Mouse (Mus musculus): ENCODE measurements around the gene Gk5. TPM values are rescaled to one million over a fixed set of nuclear protein-coding genes. Genes with fewer than 3 reads are reported as not detected.
A peak's percentile ranks its signal among the peaks of the same experiment; 100 is the strongest.

Gene Gk5
- polyA plus RNA-seq, 1 experiment from 2014 or later: 6.3 TPM

DNA sequence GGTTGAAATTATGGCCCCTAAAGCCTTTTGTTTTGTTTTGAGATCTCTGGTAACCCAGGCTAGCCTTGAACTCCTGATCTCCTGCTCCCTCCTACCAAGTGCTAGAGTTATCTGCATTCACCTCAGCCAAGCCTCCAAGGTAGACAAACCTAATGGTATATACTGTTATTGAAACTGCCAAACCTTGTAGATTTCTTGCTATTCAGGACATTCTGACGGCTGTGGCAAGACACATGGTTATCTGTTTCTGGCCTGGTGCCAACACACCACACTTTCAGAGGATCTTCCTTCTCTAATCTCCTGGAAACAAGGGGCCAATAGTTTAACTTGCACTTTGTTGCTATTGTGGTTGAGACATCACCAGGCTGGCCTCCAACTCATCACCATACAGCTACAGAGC is 24.0 kb upstream of the Gk5 start:
- no peak overlapping the region for H3K4me3 ChIP-seq (ENCODE audit: low read depth, low read length)
- no peaks in the 10 kb centered on the region for H3K27me3 ChIP-seq (replicated peaks; ENCODE audit: control insufficient read depth, insufficient read depth, low read length)
- no peak overlapping the region for H3K9ac ChIP-seq (ENCODE audit: low read length)
- H3K36me3 ChIP-seq (ENCODE audit: control insufficient read depth, insufficient read depth, low read length): no peaks in the 10 kb centered on the region
- DNase-seq (ENCODE audit: low spot score) (no peak), ATAC-seq (replicated peaks; ENCODE audit: low FRiP score, low TSS enrichment, low read depth) (no peak)
- H3K27ac ChIP-seq (ENCODE audit: low read depth): no peak overlapping the region
- H3K4me2 ChIP-seq (ENCODE audit: low read length): no peak overlapping the region
- 55% methylated on average over 1 of the region's 1 CpGs for WGBS
- peaks cover 8% of the 10 kb centered on the region for H3K9me3 ChIP-seq (ENCODE audit: control insufficient read depth, low read length)
- H3K4me1 ChIP-seq (replicated peaks; ENCODE audit: control insufficient read depth, insufficient read depth, low read length): no peaks in the 10 kb centered on the region

DNA sequence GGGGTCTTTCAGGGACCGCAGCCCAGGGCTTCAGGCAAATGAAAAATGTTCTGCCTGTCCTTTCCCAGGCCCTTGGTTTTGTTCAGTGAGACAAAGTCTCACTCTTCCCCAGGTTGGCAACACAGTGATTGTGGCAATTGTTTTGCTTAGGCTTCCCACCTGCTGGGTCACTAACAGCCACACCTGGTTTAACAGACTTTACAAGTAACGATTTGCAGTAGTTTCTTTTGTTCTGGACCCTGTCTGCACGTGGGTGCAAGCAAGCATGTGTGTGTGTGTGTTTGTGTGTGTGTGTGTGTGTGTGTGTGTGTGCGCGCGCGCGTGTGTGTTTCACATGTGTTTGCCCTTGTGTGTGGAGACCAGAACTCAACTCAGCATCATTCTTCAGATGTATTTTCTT is 16.3 kb upstream of the Gk5 start:
- Histone ChIP-seq H3K4me1 (replicated peaks; ENCODE audit: control insufficient read depth, insufficient read depth, low read length) (no peaks in the 10 kb centered on the region), H3K27me3 (replicated peaks; ENCODE audit: control insufficient read depth, insufficient read depth, low read length) (no peaks in the 10 kb centered on the region), H3K4me2 (ENCODE audit: low read length) (no peak overlapping the region), H3K9me3 (ENCODE audit: control insufficient read depth, low read length) (peaks cover 8% of the 10 kb centered on the region), H3K36me3 (ENCODE audit: control insufficient read depth, insufficient read depth, low read length) (no peaks in the 10 kb centered on the region), H3K9ac (ENCODE audit: low read length) (no peak overlapping the region), H3K27ac (ENCODE audit: low read depth) (no peak overlapping the region), H3K4me3 (ENCODE audit: low read depth, low read length) (no peak overlapping the region)
- WGBS: 89% methylated on average over 8 of the region's 8 CpGs
- DNase-seq (ENCODE audit: low spot score) (no peak), ATAC-seq (replicated peaks; ENCODE audit: low FRiP score, low TSS enrichment, low read depth) (no peak)

GRCm38 (mm10) chr9:96112879-96113361 is 6.2 kb upstream of the Gk5 start:
- no peaks in the 10 kb centered on the region for H3K27me3 ChIP-seq (replicated peaks; ENCODE audit: control insufficient read depth, insufficient read depth, low read length)
- no peak for ATAC-seq (replicated peaks; ENCODE audit: low FRiP score, low TSS enrichment, low read depth)
- WGBS: 90% methylated on average over 3 of the region's 3 CpGs
- no peak overlapping the region for H3K4me3 ChIP-seq (ENCODE audit: low read depth, low read length)
- H3K27ac ChIP-seq (ENCODE audit: low read depth): no peak overlapping the region
- H3K9me3 ChIP-seq (ENCODE audit: control insufficient read depth, low read length): no peaks in the 10 kb centered on the region
- no peaks in the 10 kb centered on the region for H3K36me3 ChIP-seq (ENCODE audit: control insufficient read depth, insufficient read depth, low read length)
- H3K4me2 ChIP-seq (ENCODE audit: low read length): no peak overlapping the region
- H3K9ac ChIP-seq (ENCODE audit: low read length): no peak overlapping the region
- no peaks in the 10 kb centered on the region for H3K4me1 ChIP-seq (replicated peaks; ENCODE audit: control insufficient read depth, insufficient read depth, low read length)
- DNase-seq (ENCODE audit: low spot score): no peak

GRCm38 (mm10) chr9:96116801-96117200 is 2.4 kb upstream of the Gk5 start:
- H3K4me2 ChIP-seq (ENCODE audit: low read length): no peak overlapping the region
- H3K9me3 ChIP-seq (ENCODE audit: control insufficient read depth, low read length): no peaks in the 10 kb centered on the region
- ATAC-seq (replicated peaks; ENCODE audit: low FRiP score, low TSS enrichment, low read depth): no peak
- no peaks in the 10 kb centered on the region for H3K27me3 ChIP-seq (replicated peaks; ENCODE audit: control insufficient read depth, insufficient read depth, low read length)
- H3K9ac ChIP-seq (ENCODE audit: low read length): no peak overlapping the region
- no peak overlapping the region for H3K4me3 ChIP-seq (ENCODE audit: low read depth, low read length)
- H3K27ac ChIP-seq (ENCODE audit: low read depth): no peak overlapping the region
- 90% methylated on average over 6 of the region's 6 CpGs for WGBS
- DNase-seq (ENCODE audit: low spot score): no peak
- H3K36me3 ChIP-seq (ENCODE audit: control insufficient read depth, insufficient read depth, low read length): no peaks in the 10 kb centered on the region
- no peaks in the 10 kb centered on the region; the same call in 1 of the 2 replicates for H3K4me1 ChIP-seq (replicated peaks; ENCODE audit: control insufficient read depth, insufficient read depth, low read length)

DNA sequence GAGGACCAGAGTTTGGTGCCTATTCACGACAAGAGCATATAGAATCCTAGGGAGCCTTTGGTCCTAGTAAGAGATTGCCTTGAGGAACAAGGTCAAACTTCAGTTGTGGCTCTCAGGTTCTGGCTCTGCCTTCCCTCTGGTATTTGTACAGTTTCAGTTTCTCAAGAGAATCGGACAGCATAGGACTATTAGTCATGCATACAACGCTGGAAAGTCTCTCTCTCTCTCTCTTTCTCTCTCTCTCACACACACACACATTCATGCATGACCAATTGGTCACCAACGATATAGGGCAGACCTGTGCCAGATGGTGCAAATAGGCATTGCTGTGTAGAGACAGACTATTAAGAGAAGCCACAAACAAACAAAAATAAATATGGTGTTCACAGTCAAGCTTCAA is 946 bp upstream of the Gk5 start:
- Histone ChIP-seq H3K4me3 (ENCODE audit: low read depth, low read length) (peak overlapping the region; percentile 70; the same call in 1 of the 2 replicates), H3K36me3 (ENCODE audit: control insufficient read depth, insufficient read depth, low read length) (no peaks in the 10 kb centered on the region), H3K9me3 (ENCODE audit: control insufficient read depth, low read length) (no peaks in the 10 kb centered on the region), H3K4me2 (ENCODE audit: low read length) (peak overlapping the region; percentile 84), H3K27me3 (replicated peaks; ENCODE audit: control insufficient read depth, insufficient read depth, low read length) (no peaks in the 10 kb centered on the region), H3K9ac (ENCODE audit: low read length) (no peak overlapping the region), H3K4me1 (replicated peaks; ENCODE audit: control insufficient read depth, insufficient read depth, low read length) (no peaks in the 10 kb centered on the region; the same call in 1 of the 2 replicates), H3K27ac (ENCODE audit: low read depth) (no peak overlapping the region)
- 83% methylated on average over 4 of the region's 4 CpGs for WGBS
- DNase-seq (ENCODE audit: low spot score) (no peak), ATAC-seq (replicated peaks; ENCODE audit: low FRiP score, low TSS enrichment, low read depth) (no peak)

- Histone ChIP-seq H3K36me3 (ENCODE audit: control insufficient read depth, insufficient read depth, low read length) (no peaks in the 10 kb centered on the region), H3K4me2 (ENCODE audit: low read length) (no peak overlapping the region), H3K4me1 (replicated peaks; ENCODE audit: control insufficient read depth, insufficient read depth, low read length) (no peaks in the 10 kb centered on the region), H3K4me3 (ENCODE audit: low read depth, low read length) (no peak overlapping the region), H3K9me3 (ENCODE audit: control insufficient read depth, low read length) (no peaks in the 10 kb centered on the region), H3K9ac (ENCODE audit: low read length) (no peak overlapping the region), H3K27me3 (replicated peaks; ENCODE audit: control insufficient read depth, insufficient read depth, low read length) (no peaks in the 10 kb centered on the region), H3K27ac (ENCODE audit: low read depth) (no peak overlapping the region)
- ATAC-seq (replicated peaks; ENCODE audit: low FRiP score, low TSS enrichment, low read depth) (no peak), DNase-seq (ENCODE audit: low spot score) (no peak)
- WGBS: 64% methylated on average over 5 of the region's 5 CpGs
Observed at GRCm38 (mm10) chr9:96127972-96128371, 8.8 kb downstream of the Gk5 start.

DNA sequence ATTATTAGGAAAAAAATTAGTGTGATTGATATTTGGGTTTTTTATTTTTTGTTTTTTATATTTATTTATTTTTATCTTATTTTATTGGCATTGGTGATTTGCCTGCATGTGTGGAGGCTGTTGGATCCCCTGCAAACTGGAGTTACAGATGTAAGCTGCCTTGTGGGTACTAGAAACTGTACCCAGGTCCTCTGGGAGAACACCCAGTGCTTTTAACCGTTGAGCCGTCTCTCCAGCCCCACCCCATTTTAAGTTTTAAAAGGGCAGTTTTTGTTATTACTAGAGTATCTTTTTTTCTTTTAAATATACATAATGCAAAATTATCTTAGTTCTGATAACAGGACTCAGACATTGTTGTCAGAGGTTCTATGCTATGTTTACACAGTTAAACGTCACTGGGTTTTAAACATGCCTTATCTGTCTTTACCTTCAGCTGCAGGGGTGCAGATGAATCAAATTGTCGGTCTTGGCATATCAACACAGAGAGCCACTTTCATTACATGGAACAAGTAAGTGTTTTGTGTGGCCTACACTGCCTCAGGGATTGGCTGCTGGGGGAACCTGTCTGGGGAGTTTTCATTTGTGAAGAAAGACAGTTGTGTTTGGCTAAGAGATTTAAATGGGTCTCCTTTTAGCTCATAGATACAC is 13.9 kb downstream of the Gk5 start:
- no peak overlapping the region for H3K27ac ChIP-seq (ENCODE audit: low read depth)
- H3K9me3 ChIP-seq (ENCODE audit: control insufficient read depth, low read length): no peaks in the 10 kb centered on the region
- H3K4me1 ChIP-seq (replicated peaks; ENCODE audit: control insufficient read depth, insufficient read depth, low read length): no peaks in the 10 kb centered on the region
- H3K4me2 ChIP-seq (ENCODE audit: low read length): no peak overlapping the region
- H3K9ac ChIP-seq (ENCODE audit: low read length): no peak overlapping the region
- WGBS: 46% methylated on average over 4 of the region's 4 CpGs
- no peak for DNase-seq (ENCODE audit: low spot score)
- no peak overlapping the region for H3K4me3 ChIP-seq (ENCODE audit: low read depth, low read length)
- H3K27me3 ChIP-seq (replicated peaks; ENCODE audit: control insufficient read depth, insufficient read depth, low read length): no peaks in the 10 kb centered on the region
- peak; percentile 56; the same call in 1 of the 2 replicates for ATAC-seq (replicated peaks; ENCODE audit: low FRiP score, low TSS enrichment, low read depth)
- H3K36me3 ChIP-seq (ENCODE audit: control insufficient read depth, insufficient read depth, low read length): no peaks in the 10 kb centered on the region

DNA sequence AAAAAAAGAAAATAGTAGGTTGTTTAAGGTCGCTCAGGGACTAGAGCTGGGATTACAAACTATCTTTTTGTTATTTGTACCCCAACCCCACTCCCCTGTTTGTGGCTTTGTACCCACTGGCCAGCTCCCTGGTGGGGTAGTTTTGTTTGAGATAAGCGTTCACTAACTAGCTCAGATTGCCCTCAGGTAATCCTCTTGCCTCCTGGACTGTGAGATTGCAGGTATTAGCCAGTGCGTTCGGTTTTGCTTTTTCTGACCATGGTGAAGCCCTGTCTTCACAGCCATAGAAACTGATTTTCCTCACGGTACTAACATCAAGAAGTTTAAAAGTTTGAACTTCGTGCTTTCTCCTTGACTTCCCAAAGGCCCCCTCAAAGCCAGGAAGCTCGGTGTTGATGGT is 15.3 kb downstream of the Gk5 start:
- no peak overlapping the region for H3K4me2 ChIP-seq (ENCODE audit: low read length)
- WGBS: 86% methylated on average over 7 of the region's 7 CpGs
- ATAC-seq (replicated peaks; ENCODE audit: low FRiP score, low TSS enrichment, low read depth) (no peak), DNase-seq (ENCODE audit: low spot score) (no peak)
- H3K9ac ChIP-seq (ENCODE audit: low read length): no peak overlapping the region
- H3K4me1 ChIP-seq (replicated peaks; ENCODE audit: control insufficient read depth, insufficient read depth, low read length): no peaks in the 10 kb centered on the region
- H3K36me3 ChIP-seq (ENCODE audit: control insufficient read depth, insufficient read depth, low read length): no peaks in the 10 kb centered on the region
- no peak overlapping the region for H3K4me3 ChIP-seq (ENCODE audit: low read depth, low read length)
- H3K27me3 ChIP-seq (replicated peaks; ENCODE audit: control insufficient read depth, insufficient read depth, low read length): no peaks in the 10 kb centered on the region
- no peaks in the 10 kb centered on the region for H3K9me3 ChIP-seq (ENCODE audit: control insufficient read depth, low read length)
- H3K27ac ChIP-seq (ENCODE audit: low read depth): no peak overlapping the region

DNA sequence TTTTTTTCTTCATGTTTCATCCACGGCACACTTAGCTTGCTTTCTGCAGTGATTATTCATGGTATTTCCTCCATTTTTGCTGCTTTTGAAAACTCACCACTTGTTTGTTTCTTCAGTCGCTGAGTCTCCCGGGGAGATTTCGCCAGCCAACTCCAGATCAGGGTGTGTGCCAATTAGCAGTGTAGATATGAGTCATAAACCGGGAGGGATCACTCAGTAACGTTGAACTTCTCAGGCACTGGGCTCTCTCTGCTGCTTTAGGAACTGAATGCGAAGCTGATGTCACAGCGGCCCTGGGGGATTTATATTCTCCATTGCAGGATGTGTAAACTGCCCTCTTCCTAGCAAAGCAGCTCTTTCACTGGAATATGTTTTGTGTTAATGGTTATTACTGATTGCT is 15.8 kb downstream of the Gk5 start:
- Histone ChIP-seq H3K36me3 (ENCODE audit: control insufficient read depth, insufficient read depth, low read length) (no peaks in the 10 kb centered on the region), H3K27me3 (replicated peaks; ENCODE audit: control insufficient read depth, insufficient read depth, low read length) (no peaks in the 10 kb centered on the region), H3K27ac (ENCODE audit: low read depth) (no peak overlapping the region), H3K9ac (ENCODE audit: low read length) (no peak overlapping the region), H3K4me1 (replicated peaks; ENCODE audit: control insufficient read depth, insufficient read depth, low read length) (no peaks in the 10 kb centered on the region), H3K4me2 (ENCODE audit: low read length) (no peak overlapping the region), H3K4me3 (ENCODE audit: low read depth, low read length) (no peak overlapping the region), H3K9me3 (ENCODE audit: control insufficient read depth, low read length) (no peaks in the 10 kb centered on the region)
- no peak for DNase-seq (ENCODE audit: low spot score)
- ATAC-seq (replicated peaks; ENCODE audit: low FRiP score, low TSS enrichment, low read depth): 0 out of 2 replicates have a peak, but pooled peaks have one; percentile 51
- WGBS: 33% methylated on average over 8 of the region's 8 CpGs
